Mouse (Mus musculus): ENCODE data around the gene Sh3glb1. TPM values are rescaled to one million over a fixed set of nuclear protein-coding genes. Genes with fewer than 3 reads are reported as not detected.

The Sh3glb1 gene
- total RNA-seq, 2 experiments from 2014 or later, result 303 to 325 TPM

Other genes starting within 250 kb of the Sh3glb1 start
- 10 to 100 TPM; 10.5 to 12.0 TPM for gene Hs2st1, start 150.2 kb downstream of the Sh3glb1 start, total RNA-seq (2021)
- gene Selenof, start 150.0 kb downstream of the Sh3glb1 start, total RNA-seq (2021), result 100 to 1,000 TPM in 1 of 2 experiments, 10 to 100 TPM in 1; 98.7 to 111 TPM
- under 1 TPM in 1 of 2 experiments, not detected in 1; 0.15 TPM for gene Clca3a1, start 40.6 kb upstream of the Sh3glb1 start, total RNA-seq (2021)
- not detected for gene Clca3a2, start 99.2 kb upstream of the Sh3glb1 start, total RNA-seq (2021)
- gene Clca3b, start 129.0 kb upstream of the Sh3glb1 start, total RNA-seq (2021), result not detected
- gene Clca4b, start 212.2 kb upstream of the Sh3glb1 start, total RNA-seq (2021), result not detected